In genomic region chr2:180050986-180051385, GRCm38 (mm10) we compare ENCODE assay signal across 9 mouse cellular contexts. TPM values are rescaled to one million over a fixed set of nuclear protein-coding genes. Genes with fewer than 3 reads are reported as not detected.
A peak's percentile ranks its signal among the peaks of the same experiment; 100 is the strongest.
DNase-seq lines count a peak whose midpoint lies in the region; ATAC-seq and TF ChIP-seq lines count a peak whose summit lies in the region.
"Had no signal": no experiment of that assay in that cellular context is flagged by ENCODE, and none has a peak within 500 bp of the region (broad histone marks: within the 10 kb centered on the region; RNA-seq: fewer than 3 reads in every experiment).

No protein-coding gene starts in this region.

- no peak overlapping the region for H3K27ac ChIP-seq in ES-E14 (ENCODE audit: insufficient read depth, low read depth, low read length, poor library complexity, severe bottlenecking)
- no peak overlapping the region for H3K27ac ChIP-seq in forebrain, embryonic 15.5 days (replicated peaks)

- H3K9me3 ChIP-seq in ES-E14 (ENCODE audit: control insufficient read depth, insufficient read depth, low read depth, low read length), result no peaks in the 10 kb centered on the region
- no peaks in the 10 kb centered on the region for H3K9me3 ChIP-seq in forebrain, embryonic 15.5 days

- no peak overlapping the region for H3K4me3 ChIP-seq in ES-E14 (ENCODE audit: insufficient read depth in 1 of 2, low read depth in 1 of 2, low read length in 2 of 2, poor library complexity in 1 of 2, severe bottlenecking in 1 of 2)
- H3K4me3 ChIP-seq in forebrain, embryonic 15.5 days, result no peak overlapping the region

- peak; percentile 69; the same call in 1 of the 2 replicates for ATAC-seq in cerebellum, adult (ENCODE audit: insufficient number of reproducible peaks, low FRiP score, low TSS enrichment)
- ATAC-seq in forebrain, embryonic 15.5 days (replicated peaks), result peak; percentile 49
- ATAC-seq in hematopoietic stem cell, adult 5-6 weeks (replicated peaks in 1 of 2; ENCODE audit: insufficient read depth in 1 of 2, low FRiP score in 2 of 2, low TSS enrichment in 1 of 2, low read depth in 1 of 2, poor library complexity in 2 of 2, severe bottlenecking in 2 of 2), result peak; percentile 78 to 84

- H3K4me1 ChIP-seq in ES-E14 (ENCODE audit: control insufficient read depth in 2 of 2, insufficient read depth in 2 of 2, low read length in 2 of 2, poor library complexity in 1 of 2), result peaks cover 0 to 6% of the 10 kb centered on the region in 2 experiments; a peak in 1 of 4 replicates
- H3K4me1 ChIP-seq in forebrain, embryonic 15.5 days, result peaks cover 4% of the 10 kb centered on the region

- no peak overlapping the region for H3K9ac ChIP-seq in ES-E14 (ENCODE audit: insufficient read depth, low read depth, low read length, poor library complexity, severe bottlenecking)
- no peak overlapping the region for H3K9ac ChIP-seq in forebrain, embryonic 15.5 days (replicated peaks)

- no peaks in the 10 kb centered on the region for H3K27me3 ChIP-seq in forebrain, embryonic 15.5 days

- DNase-seq in ES-E14 (ENCODE audit: low read depth, low spot score), result peak; percentile 80
- peak; percentile 71 to 84 for DNase-seq in layer of hippocampus, postnatal 14 days (ENCODE audit: low spot score in 2 of 2)
- peak; percentile 84 for DNase-seq in lung, postnatal 25 days (ENCODE audit: low spot score)
- peak; percentile 84 for DNase-seq in retina, postnatal 1 day
- peak; percentile 86 for DNase-seq in thymus, postnatal 25 days

- in situ Hi-C loops in ES-E14 (cut with MboI; ENCODE audit: low sequenced_read_pairs in 2 of 2, unreplicated experiment in 2 of 2), result no loop called here

- H3K4me2 ChIP-seq in forebrain, embryonic 15.5 days (replicated peaks), result no peak overlapping the region

- 21% methylated on average over 5 of the region's 5 CpGs for WGBS in forebrain, embryonic 15.5 days

- H3K36me3 ChIP-seq in ES-E14 (ENCODE audit: control insufficient read depth, insufficient read depth, low read length, poor library complexity, severe bottlenecking), result peaks cover 6% of the 10 kb centered on the region
- peaks cover 30% of the 10 kb centered on the region for H3K36me3 ChIP-seq in forebrain, embryonic 15.5 days

TF ChIP-seq in ES-E14, 5 proteins besides CTCF, POLR2A, EP300 and RAD21:
- TF ChIP-seq ZC3H11A (IDR thresholded peaks at IDR 0.05; ENCODE audit: borderline replicate concordance, low read depth, low read length) (0 out of 2 replicates have a peak, but pooled peaks have one; percentile 65), MAFK (IDR thresholded peaks at IDR 0.05; ENCODE audit: insufficient read depth, low read depth, low read length) (no peak)
TF ChIP-seq in ES-E14: peak in this region for 1.

RNA-seq across cellular contexts. Expression of gene Ss18l1, which starts 8.7 kb away (rescaled TPM):
- 4.9 and 5.8 TPM in 2 replicates for total RNA-seq in ES-E14 (2012; rRNA removed)
- polyA plus RNA-seq in forebrain, embryonic 15.5 days (2015; fragmentation: Nextera tagmentation; extraction: Ambion mirVana), result 57.5 and 59.5 TPM in 2 replicates
- total RNA-seq in hematopoietic stem cell, adult 5-6 weeks (2017), result 3.6 and 4.4 TPM in 2 replicates
- 10 to 100 TPM; 37.8 to 39.7 TPM for total RNA-seq in layer of hippocampus, postnatal 14 days (2021)

RNA-seq across cellular contexts. Expression of gene Psma7, which starts 8.8 kb away (rescaled TPM):
- 364 and 381 TPM in 2 replicates for total RNA-seq in ES-E14 (2012; rRNA removed)
- 541 and 580 TPM in 2 replicates for polyA plus RNA-seq in forebrain, embryonic 15.5 days (2015; fragmentation: Nextera tagmentation; extraction: Ambion mirVana)
- total RNA-seq in hematopoietic stem cell, adult 5-6 weeks (2017), result 301 and 338 TPM in 2 replicates
- 100 to 1,000 TPM; 189 to 195 TPM for total RNA-seq in layer of hippocampus, postnatal 14 days (2021)

RNA-seq across cellular contexts. Expression of gene Mtg2, which starts 19.4 kb away (rescaled TPM):
- 33.9 and 35.3 TPM in 2 replicates for total RNA-seq in ES-E14 (2012; rRNA removed)
- 35.6 and 38.5 TPM in 2 replicates for polyA plus RNA-seq in forebrain, embryonic 15.5 days (2015; fragmentation: Nextera tagmentation; extraction: Ambion mirVana)
- 17.3 and 22.5 TPM in 2 replicates for total RNA-seq in hematopoietic stem cell, adult 5-6 weeks (2017)
- total RNA-seq in layer of hippocampus, postnatal 14 days (2021), result 10 to 100 TPM; 15.7 to 16.3 TPM

RNA-seq across cellular contexts. Expression of gene Lsm14b, which starts 26.2 kb away (rescaled TPM):
- total RNA-seq in ES-E14 (2012; rRNA removed), result 44.4 and 46.0 TPM in 2 replicates
- 20.6 and 23.6 TPM in 2 replicates for polyA plus RNA-seq in forebrain, embryonic 15.5 days (2015; fragmentation: Nextera tagmentation; extraction: Ambion mirVana)
- 40.8 and 47.7 TPM in 2 replicates for total RNA-seq in hematopoietic stem cell, adult 5-6 weeks (2017)
- total RNA-seq in layer of hippocampus, postnatal 14 days (2021), result 100 to 1,000 TPM; 110 to 112 TPM

RNA-seq across cellular contexts. Expression of gene Hrh3, which starts 53.3 kb away (rescaled TPM):
- 0.49 and 1.1 TPM in 2 replicates for total RNA-seq in ES-E14 (2012; rRNA removed)
- polyA plus RNA-seq in forebrain, embryonic 15.5 days (2015; fragmentation: Nextera tagmentation; extraction: Ambion mirVana), result 2.3 and 2.7 TPM in 2 replicates
- not detected in 2 replicates for total RNA-seq in hematopoietic stem cell, adult 5-6 weeks (2017)
- 10 to 100 TPM; 24.8 to 33.6 TPM for total RNA-seq in layer of hippocampus, postnatal 14 days (2021)
- polyA plus RNA-seq: heart, embryonic 14.5 days had no signal
